Mouse (Mus musculus) left cerebral cortex, adult 2 months (tissue): ENCODE measurements around the gene Icam4. TPM values are rescaled to one million over a fixed set of nuclear protein-coding genes. Genes with fewer than 3 reads are reported as not detected.
"Not testable (repeated sequence)": the region's sequence is repeated elsewhere in the genome, so short reads cannot be mapped to it uniquely, and the experiment has no call there.

Experiments used
- DNase-seq, 2 experiments: peaks; one replicate each; pipeline ENCODE4 v3.0.0; 2021 to 2022; ENCODE audit warnings: low spot score in 2 of 2, mixed read lengths in 1 of 2; ENCODE audit errors: extremely low spot score in 1 of 2
- H3K27ac ChIP-seq: fragments of 200-600 bp; 2 replicates; pipeline ENCODE4 v1.8.1; 2022
- H3K4me3 ChIP-seq: fragments of 200-600 bp; 2 replicates; pipeline ENCODE4 v1.8.1; 2022
- CTCF ChIP-seq: fragments of 200-600 bp; IDR thresholded peaks from 2 replicates; pipeline ENCODE4 v1.8.1; 2022; ENCODE audit warnings: antibody characterized with exemption, mild to moderate bottlenecking, moderate library complexity
- intact Hi-C: fragments of 180-260 bp; cut with DNase I; formaldehyde crosslinking; loops from one replicate; pipeline ENCODE4 v1.15.1; 2025
- long read RNA-seq, 2 experiments: library from polyadenylated mRNA; stranded (forward); transcript quantifications; one replicate each; pipeline ENCODE4 v2.0.0; 2021; ENCODE audit warnings: borderline mapping rate in 2 of 2
- total RNA-seq, 2 experiments: library from RNA; stranded (reverse); gene quantifications; 2 replicates each; pipeline ENCODE4 v1.2.3; 2021

Icam4 gene
- 1 to 10 TPM; 1.5 to 1.6 TPM for total RNA-seq
- long read RNA-seq, experiment 1, partial matches to known transcripts = 0 of 1 reads
- long read RNA-seq, experiment 1, other reads (novel, unspliced or antisense) = 0 of 1 reads
- long read RNA-seq, experiment 2, partial matches to known transcripts = 0 of 1 reads
- long read RNA-seq, experiment 2, other reads (novel, unspliced or antisense) = 0 of 1 reads

GRCm38 (mm10) chr9:21029291-21030054, at the start of gene Icam4:
TSS of gene Icam4 (plus strand) at chr9:21029373.
- intact Hi-C loops = loop anchor here (2.0 to 5.0 kb wide), 4 partner anchors 27 to 108 kb away; partner anchors contain the start of genes Gm38431, Mrpl4 and Raver1
- Histone ChIP-seq H3K27ac (no peak within 1 kb of the TSS), H3K4me3 (peak within 1 kb of the TSS; percentile 44)
- TF ChIP-seq CTCF = peak; percentile 91
- peak; percentile 75 to 79 for DNase-seq

DNA sequence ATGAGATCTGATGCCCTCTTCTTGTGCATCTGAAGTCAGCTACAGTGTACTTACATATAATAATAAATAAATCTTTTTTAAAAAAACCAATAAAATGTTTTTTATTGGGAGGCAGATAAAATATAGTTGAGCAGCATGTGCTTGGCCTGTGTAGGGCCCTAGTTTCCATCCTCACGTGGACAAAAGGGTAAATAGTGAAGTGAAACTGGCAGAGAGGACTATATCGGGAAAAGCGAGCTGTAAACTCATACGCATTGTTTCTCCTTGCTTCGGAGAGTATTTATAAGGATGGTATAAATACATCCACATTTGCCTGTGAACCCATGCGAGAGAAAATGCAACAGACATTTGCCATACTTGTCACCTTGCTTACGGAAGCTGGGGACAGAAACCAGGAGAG, 49.4 kb upstream of the Icam4 start:
- TF ChIP-seq CTCF = no peak
- no peak overlapping the region for H3K4me3 ChIP-seq
- intact Hi-C loops = no loop called here
- H3K27ac ChIP-seq = no peak overlapping the region
- DNase-seq = no peak

- TF ChIP-seq CTCF = no peak
- H3K4me3 ChIP-seq = no peak overlapping the region
- no peak overlapping the region for H3K27ac ChIP-seq
- no peak for DNase-seq
- intact Hi-C loops = no loop called here
Measured at GRCm38 (mm10) chr9:20982171-20982570, 47.0 kb upstream of the Icam4 start.

- Histone ChIP-seq H3K27ac (no peak overlapping the region), H3K4me3 (no peak overlapping the region)
- no peak for DNase-seq
- intact Hi-C loops = no loop called here
- no peak for TF ChIP-seq CTCF
Measured at GRCm38 (mm10) chr9:20983169-20983568, 46.0 kb upstream of the Icam4 start.

DNA sequence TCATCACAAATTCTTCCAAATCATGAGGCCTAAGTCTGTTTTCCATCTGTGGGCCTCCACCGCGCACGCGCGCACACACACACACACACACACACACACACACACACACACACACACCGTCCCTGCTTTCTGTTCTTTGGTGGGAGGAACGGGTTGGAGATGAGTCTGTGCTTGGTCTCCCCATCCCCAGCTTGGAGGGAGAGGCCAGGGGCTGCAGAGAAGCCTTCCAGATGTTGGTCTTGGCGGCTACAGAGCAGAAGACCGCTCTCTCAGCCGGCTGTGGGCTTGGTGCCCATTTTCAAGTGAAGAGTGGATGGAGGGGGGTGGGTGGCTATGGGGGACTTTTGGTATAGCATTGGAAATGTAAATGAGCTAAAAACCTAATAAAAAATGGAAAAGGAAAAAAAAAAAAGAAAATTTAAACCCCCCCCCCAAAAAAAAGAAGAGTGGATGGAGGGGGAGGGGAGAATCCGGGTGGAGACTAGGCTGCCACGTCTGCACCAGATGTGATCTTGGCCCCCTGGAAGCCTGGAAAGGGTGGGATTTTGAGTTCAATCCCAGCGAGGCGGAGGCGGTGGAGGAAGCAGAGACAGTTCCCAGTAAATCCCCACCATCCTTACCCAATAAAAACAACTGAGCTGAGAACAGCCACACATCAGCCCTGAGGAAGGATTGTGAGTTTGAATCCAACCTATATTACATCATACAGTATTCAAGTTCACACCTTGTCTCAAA, 42.1 kb upstream of the Icam4 start:
- TF ChIP-seq CTCF = no peak
- DNase-seq = no peak
- H3K4me3 ChIP-seq = no peak overlapping the region
- H3K27ac ChIP-seq = no peak overlapping the region
- intact Hi-C loops = no loop called here

DNA sequence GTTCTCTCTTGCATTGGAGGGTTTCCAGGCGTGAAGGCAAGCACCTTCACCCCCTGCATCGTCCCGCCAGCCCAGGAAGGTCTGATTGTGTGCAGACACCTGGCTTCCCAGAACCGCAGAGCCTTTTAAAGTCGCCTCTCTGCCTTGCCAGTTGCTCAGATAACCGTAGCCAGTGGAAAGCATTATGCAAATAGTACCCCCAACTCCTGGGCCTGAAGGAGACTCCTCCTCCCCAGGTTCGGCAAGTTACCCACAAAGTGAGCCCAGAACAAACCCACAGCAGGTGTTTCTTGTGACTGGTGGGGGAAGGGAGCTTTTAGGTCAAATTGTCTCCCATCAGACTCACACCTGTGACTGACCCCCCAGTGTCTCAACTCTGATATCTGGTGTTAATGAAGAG, 41.2 kb upstream of the Icam4 start:
- DNase-seq = no peak

DNA sequence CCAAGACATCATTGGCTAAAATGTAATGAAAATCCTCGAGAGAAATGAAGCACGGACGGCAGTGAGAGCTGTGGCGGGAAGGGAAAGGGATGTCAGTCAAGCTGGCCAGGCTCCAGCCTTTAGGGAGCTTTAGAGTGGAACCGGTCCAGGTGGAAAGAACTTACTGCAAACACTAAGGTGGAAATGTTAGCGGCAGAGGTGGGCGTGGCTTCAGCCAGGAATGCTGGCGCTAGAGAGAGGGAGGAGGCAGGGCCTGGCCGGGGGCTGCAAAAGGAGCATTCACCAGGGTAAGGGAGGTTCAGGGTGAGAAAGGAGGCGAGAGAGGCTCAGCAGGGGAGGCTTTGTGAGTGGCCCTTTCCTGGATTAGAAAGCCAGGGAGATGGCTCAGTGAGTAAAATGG, 38.3 kb upstream of the Icam4 start:
- no peak overlapping the region for H3K4me3 ChIP-seq
- no peak for TF ChIP-seq CTCF
- intact Hi-C loops = no loop called here
- no peak overlapping the region for H3K27ac ChIP-seq
- no peak for DNase-seq

More for the DNA sequence above, 41.2 kb upstream of the Icam4 start:
- no peak overlapping the region for H3K4me3 ChIP-seq
- H3K27ac ChIP-seq = no peak overlapping the region
- TF ChIP-seq CTCF = no peak
- intact Hi-C loops = no loop called here

DNA sequence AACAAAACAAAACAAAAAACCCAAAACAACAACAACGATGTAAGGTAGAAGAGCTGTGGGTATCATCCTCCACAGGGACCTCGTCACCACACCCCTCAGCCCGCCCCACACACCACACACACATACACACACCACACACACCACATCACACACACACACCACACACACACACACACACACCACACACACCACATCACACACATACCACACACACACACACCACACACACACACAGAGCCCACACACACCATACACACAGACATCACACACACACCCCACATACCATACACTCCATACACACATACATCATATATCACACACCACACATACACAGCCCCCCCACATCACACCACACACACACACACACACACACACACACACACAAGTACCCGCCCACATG, 37.6 kb upstream of the Icam4 start:
- no peak overlapping the region for H3K27ac ChIP-seq
- intact Hi-C loops = no loop called here
- DNase-seq = no peak
- TF ChIP-seq CTCF = no peak
- no peak overlapping the region for H3K4me3 ChIP-seq

GRCm38 (mm10) chr9:20993165-20993898, 35.8 kb upstream of the Icam4 start:
- no peak for TF ChIP-seq CTCF
- intact Hi-C loops = no loop called here
- Histone ChIP-seq H3K27ac (no peak overlapping the region), H3K4me3 (no peak overlapping the region)
- DNase-seq = no peak

- no peak for DNase-seq
- Histone ChIP-seq H3K27ac (no peak overlapping the region), H3K4me3 (no peak overlapping the region)
- intact Hi-C loops = no loop called here
- TF ChIP-seq CTCF = no peak
Measured at GRCm38 (mm10) chr9:20995069-20995468, 34.1 kb upstream of the Icam4 start.

DNA sequence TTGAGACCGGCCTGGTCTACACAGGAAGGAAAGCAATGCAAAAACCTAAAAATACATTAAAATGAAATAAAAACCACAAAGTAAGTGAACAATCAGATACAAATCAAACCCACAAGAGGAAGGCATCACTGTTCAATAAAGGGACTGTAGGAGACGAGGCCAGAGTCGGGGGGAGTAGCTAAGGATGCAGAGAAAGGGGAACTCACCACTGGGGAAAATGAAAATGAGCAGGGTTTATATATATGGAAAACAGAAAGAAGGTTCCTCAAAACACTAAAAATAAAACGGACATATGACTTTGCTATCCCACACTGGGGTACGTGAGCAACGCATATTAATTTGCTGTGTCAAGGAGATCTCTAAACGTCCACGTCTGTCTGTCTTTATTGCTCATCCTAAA, 32.1 kb upstream of the Icam4 start:
- Histone ChIP-seq H3K4me3 (no peak overlapping the region), H3K27ac (no peak overlapping the region)
- DNase-seq = no peak
- intact Hi-C loops = no loop called here
- TF ChIP-seq CTCF = no peak

- H3K27ac ChIP-seq, H3K4me3 ChIP-seq, intact Hi-C loops, DNase-seq: not testable (repeated sequence)
- TF ChIP-seq CTCF = peak; percentile 61
Measured at GRCm38 (mm10) chr9:20998337-20998736, 30.8 kb upstream of the Icam4 start.
